Mouse (Mus musculus) B cell, adult 2 months (primary cell): ENCODE results near the gene Foxj3.
"Not testable (repeated sequence)": the region's sequence is repeated elsewhere in the genome, so short reads cannot be mapped to it uniquely, and the experiment has no call there.

ENCODE experiments used
- DNase-seq, 2 experiments: peaks; one replicate each; pipeline ENCODE4 v3.0.0; 2022

The Foxj3 gene

DNA sequence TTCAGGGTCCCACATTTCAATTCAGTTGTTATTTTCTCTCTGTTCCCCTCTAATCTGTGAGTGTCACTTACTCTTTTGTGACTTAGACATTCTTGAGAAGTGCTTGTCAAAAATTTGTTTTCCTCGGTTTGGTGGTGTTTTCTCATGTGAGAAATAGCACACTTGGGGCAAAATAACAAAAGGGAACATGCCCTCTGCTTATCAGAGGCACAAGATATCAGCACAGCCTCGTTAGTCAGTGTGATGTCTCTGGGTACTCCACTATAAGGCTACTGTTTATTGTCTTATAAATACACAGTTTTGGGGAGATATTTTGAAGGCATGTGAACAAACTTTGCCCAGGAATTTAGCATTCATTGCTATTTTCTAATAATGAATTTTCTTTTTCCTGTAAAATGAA lies 37.7 kb downstream of the Foxj3 start:
- no peak for DNase-seq

DNA sequence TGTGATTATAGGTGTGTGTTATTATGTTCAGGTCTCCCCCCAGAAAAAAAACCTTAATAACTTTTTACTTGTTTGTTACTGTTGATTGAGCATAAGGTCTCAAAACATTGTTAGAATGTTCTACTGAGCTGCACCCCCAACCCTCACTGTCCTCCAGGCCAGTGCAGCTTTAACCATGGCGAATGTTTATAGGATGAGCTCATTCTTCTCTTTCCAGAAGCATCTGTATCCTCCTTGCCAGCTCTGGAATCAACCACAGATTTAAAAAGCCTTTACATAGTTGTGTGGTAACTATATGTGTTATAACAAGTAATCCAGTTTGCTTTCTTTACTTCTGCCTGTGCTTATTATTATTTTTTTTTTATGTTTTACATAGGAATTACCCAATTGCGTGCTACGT lies 38.7 kb downstream of the Foxj3 start:
- DNase-seq, result no peak

DNA sequence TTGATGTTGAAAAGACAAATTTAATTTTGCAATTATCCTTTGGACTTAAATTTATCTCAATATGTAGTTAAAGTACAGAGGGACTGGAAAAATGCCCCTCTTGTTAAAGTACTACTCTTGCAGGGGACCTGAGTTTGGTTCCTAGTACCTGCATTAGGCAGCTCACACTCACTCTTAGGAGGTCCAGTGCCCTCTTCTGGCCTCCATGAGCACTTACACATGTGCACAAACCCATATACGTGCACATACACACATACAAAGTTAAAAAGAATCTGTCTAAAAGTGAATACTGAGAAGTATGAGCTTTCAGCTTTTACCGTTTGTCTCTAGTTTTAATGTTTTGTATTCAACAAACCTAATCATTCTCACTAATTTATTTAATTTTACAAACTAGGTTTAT lies 51.2 kb downstream of the Foxj3 start:
- peak in 1 of 2 experiments; percentile 5 for DNase-seq

DNA sequence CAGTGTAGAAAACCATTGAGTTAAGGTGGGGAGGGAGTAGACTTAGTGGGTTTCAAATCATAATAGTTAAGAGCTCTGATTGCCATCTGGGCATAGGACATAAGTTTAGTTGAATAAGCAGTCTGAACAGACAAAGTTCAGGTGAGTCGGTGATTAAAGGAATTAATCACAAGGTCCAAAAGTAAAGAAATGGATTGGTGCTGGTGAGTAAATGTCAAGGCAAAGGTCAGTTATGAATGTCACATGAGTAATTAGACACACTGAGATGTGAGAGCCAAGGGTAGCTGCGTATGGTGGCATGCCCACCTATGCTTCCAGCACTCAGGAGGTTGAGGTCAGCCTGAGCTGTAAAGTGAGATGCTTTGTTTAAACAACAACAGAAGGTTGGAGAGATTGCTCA lies 52.6 kb downstream of the Foxj3 start:
- no peak for DNase-seq

DNA sequence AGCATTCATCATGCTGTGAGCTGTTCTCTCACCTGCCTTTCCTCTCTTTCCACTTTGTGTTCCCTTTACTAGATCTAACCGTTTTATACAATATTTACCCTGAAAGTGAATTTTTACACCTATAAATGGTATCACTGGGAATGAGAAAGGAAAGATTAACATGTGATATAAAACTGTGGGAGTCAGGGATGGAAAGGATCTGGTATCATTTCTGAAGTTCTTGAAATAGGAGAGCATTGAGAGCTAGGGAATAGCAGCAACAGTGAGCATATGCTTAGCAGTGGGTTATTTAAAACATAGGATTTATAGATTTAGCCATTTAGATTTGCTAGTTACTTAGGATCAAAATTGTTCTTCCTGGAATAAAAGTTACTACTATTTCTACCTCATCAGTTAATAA lies 53.2 kb downstream of the Foxj3 start:
- DNase-seq, result no peak

DNA sequence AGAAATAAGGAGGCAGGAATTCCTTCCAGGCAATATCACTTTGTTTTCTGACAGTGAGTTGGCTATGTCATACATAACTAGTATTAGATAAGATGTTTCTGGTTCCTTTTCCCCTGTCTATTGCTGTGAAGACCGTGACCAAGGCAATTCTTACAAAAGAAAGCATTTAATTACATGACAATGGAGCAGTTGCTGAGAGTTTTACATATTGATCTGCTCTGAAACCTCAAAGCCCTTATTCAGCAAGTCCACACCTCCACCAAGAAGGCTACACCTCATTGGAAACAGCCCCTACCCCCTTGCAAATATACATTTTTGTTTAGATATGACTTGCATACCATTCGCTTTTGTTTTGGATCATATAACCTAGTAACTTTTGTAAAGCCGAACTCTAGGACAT lies 55.7 kb downstream of the Foxj3 start:
- no peak for DNase-seq

DNA sequence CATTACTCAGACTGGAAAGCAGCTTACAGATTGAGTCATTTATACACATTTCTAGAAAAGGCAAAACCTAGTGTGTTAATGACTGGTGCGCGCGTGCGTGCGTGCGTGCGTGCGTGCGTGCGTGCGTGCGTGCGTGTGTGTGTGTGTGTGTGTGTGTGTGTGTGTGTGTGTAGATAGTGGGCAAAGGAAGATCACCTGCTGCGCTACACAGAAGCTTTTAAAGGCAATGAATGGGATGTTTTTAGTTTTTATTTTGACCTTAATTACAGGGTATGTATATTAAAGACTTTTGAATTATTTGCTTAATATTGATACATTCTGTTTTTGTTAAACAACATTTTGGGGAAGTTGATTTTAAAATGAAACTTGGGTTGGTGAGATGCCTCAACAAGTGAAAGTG lies 57.5 kb downstream of the Foxj3 start:
- peak in 1 of 2 experiments; percentile 8 for DNase-seq

DNA sequence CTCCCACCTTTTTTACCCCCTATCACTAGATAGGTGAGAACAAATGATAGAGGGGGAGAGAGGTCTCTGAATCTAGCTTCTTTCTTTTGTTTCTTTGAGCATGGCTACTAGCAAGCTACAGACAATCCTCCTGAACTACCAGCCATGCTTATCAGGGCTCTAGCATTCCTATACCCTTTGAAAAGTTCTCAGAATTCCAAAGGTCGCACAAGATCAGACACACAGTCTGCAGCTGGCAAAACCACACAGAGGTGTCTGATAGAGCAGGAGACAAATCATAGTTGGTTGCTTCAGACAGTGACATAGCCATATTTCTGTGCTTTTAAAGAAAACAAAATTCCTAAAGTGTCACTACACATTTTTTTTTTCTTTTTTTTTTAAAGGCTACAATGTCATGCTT lies 62.8 kb downstream of the Foxj3 start:
- no peak for DNase-seq

DNA sequence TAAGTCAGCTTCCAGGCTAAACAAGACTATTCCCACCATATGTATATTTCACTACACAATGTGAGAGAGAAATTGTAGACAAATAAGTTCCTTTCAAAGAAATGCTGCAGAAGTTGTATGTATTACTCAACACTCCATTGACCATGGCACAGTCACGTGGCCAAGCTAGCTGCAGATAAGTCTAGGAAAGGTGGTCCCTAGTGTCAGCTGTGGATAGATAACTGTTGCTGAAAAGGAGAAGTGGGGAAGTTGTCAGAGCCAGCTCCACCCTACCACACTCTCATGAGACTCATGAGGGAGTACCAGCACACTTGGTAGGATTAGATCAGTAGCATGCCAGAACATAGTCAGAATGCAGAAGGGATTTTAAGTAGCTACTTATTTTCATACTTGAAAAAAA lies 72.7 kb downstream of the Foxj3 start:
- peak; percentile 20 to 42 for DNase-seq

DNA sequence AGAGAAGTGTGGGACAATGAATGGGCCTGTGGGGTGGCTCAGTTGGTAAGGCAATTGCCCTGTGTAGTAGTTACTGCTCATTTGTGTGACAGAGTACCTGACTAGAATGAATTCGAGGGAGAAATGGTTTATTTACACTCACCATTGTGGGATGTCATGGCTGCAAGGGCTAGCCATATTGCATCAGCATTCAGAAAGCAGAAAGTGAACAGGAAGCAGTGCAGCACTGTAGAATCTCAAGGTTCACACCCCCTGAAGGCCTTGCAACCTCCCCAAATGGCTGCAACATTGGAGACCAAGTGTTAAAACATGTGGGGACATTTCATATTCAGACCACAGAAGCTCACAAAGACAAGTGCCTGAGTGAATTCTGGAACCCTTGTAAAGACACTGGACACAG lies 77.3 kb downstream of the Foxj3 start:
- no peak for DNase-seq

DNA sequence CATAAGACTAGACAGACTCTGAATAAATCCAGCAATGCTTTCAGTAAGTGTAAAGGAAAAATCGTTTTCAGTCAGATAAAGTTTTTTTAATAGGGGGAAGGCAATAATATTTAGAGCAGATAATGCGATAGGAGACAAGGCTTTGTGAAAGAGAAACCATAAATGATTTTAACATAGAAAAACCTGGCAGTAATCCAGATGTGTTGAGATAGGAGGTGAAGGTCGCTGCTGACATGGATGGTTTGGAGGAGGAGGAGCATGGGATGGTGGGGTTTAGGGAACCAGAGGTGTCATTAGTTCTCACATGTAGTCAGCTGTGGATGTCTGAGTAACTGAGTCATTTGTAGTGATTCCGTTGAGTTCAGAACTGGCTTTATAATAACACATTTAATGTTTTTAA lies 77.9 kb downstream of the Foxj3 start:
- DNase-seq, result no peak

DNA sequence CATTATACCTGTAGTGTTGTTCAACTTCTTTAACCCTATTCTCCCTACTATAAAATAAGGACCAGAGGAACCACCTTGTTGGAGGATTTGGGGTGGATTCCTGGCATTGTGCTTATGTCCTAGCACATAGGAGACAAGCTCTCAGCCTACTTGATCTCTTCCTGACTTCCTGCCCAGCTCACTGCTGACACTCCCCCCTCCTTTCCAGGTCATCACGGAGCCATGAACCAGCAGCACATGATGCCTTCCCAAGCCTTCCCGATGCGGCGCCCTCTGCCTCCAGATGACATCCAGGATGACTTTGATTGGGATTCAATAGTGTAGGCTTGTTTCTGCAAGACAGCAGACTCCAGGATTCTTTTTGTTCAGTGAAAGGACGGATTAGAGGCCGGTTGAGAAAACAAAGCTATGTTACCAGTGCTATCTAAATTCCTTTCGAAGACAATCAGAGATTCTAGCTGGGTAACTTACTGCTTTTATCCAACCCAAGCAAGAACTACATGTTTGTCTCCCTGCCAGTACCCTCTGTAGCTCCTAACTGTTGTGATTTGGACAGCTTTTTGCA lies 89.4 kb downstream of the Foxj3 start:
- DNase-seq, result no peak

DNA sequence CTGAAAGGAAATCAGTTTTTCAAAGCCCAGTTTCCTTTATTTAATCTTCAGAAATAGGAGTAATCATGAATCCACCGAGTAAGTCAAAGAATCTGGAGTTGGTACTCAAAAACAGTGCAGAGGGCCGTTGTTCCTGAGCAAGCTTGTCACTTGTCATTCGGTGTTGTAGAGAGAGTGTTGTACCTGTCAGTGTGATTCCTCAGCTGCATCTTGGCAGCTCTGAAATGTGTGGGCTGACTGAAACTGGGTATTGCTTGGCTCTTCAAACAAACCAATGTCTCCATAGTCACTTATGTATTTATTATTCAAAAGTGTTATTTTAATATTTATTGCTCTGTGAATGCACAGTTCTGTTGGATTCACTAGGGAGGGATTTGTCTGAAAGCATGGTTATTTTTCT lies 90.1 kb downstream of the Foxj3 start:
- no peak for DNase-seq

DNA sequence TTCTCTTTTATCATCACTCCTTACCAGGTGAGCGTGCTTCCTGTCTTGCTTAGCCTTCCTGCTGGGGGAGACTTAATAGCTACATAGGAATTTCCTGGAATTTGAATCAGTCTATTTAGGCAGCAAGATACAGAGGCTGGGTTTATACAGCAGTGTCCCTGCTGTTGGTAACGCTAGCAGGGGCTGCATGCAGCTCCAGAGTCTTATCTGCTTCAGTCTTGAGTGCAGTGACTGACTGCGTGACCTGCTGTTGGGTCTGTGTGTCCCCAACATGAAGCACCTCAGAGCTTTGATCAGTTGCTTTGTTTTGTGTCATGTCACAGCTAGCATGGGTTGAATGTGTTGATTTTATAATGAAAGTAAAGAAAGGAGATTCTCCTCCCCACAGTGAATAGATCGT lies 90.5 kb downstream of the Foxj3 start:
- DNase-seq, result no peak

DNA sequence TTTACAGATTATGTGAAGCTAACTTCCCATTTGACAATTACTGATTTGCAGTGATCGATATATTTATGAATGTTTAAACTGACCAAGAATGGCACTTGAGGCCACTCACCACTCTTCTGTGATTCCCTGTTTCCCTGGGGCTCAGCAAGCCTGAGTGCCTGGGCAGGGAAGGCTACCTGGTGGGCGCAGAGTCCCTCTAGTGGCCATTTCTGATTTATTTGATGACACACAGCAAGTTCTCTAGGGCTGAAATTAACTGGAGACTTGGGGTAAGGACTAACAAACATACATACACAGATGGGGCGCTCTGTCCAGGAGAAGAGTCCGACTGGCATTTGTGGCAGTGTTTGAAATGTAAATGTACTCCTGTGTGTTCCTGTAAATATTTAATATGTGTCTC lies 91.6 kb downstream of the Foxj3 start:
- not testable (repeated sequence) for DNase-seq

DNA sequence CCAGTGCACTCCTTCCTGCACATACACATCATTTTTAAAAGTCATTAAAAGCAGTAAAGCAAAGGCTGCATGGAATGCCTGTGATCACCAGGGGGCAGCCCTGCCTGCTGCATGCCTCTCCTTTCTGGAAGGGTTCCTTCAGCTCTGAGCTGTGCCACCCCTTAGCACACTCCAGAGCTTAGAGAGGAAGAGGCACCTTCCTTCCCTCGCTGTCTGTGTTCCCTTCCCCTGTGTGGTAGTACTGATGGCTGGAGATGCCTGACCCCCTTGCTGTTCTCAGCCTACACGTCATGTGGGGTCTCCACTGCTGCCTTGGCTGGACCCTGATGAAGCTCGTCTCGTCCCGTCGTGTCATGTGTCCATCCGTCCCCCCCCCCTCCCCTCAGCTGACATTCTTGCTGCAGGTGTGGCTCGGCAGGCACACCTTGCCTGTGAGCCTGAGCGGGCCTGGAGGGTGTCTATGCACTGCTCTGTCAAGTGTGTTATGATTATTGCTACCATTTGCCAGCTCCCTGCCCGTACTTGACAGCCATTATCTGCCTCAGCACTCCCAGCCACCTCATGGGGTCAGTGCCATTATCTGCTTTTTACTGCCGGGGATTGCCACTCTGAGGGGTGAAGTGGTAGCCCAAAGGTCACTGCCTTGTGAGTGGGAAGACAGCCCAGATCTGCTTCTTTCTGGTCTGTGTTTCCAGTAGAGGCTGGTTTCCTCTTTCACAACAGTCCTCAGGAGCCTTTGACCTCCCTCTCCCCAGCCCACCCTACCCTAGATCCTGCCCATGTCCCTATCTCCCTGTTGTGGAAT lies 94.5 kb downstream of the Foxj3 start:
- peak; percentile 54 to 59 for DNase-seq

DNA sequence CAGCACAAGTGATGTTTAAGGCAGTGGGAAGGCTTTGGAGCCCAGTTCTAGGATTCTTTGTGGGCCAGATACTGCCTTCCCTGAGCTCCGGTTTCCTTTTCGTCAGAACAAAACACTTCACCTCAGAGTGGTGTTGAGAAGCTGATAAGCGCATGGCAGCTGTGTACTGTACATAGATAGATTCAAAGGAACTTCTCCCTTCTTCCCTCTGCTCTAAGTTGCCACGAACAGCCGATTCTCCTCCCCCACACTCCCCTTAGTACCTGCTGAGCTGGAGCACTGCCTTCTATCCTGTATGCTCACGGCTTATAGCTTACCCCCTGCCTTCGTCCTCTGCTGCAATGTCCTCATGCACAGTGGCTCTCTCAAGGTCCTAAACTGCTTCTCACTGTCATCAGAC lies 95.9 kb downstream of the Foxj3 start:
- DNase-seq, result no peak

DNA sequence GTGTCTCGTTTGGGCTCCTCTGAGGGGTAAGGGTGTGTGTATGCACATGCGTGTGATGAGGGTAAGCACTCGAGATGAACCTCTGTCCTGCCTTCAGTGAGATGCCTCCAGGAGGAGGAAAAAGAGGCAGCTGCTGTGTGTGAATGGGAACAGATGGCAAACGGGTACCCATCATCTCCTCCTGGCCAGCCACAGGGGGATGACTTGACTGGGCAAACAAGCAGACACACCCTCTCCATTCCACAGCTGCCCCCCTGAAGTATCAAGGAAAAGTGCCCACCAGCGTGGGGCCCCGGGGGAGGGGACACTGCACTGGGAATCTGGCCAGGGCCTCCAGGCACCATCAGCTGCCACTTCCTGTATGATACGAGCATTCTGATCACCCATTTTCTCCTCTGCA lies 96.5 kb downstream of the Foxj3 start:
- DNase-seq, result no peak

DNA sequence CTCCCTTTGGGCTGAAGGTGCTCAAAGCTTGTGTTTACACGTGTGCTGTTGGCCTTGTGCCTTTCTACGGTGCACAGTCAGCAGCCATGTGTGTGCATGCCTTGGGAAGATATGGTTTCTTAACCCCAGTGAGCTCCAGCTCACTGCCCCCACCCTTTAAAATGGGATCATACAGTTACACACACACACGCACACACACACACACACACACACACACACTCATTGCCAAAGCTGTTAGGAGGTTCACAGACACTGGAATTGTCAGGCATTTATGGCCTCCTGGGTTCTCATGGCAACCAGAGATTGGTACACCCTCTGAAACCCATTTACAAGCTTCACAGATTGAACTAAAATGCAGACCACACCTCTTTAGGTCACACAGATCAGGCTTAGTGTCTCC lies 97.1 kb downstream of the Foxj3 start:
- no peak for DNase-seq

DNA sequence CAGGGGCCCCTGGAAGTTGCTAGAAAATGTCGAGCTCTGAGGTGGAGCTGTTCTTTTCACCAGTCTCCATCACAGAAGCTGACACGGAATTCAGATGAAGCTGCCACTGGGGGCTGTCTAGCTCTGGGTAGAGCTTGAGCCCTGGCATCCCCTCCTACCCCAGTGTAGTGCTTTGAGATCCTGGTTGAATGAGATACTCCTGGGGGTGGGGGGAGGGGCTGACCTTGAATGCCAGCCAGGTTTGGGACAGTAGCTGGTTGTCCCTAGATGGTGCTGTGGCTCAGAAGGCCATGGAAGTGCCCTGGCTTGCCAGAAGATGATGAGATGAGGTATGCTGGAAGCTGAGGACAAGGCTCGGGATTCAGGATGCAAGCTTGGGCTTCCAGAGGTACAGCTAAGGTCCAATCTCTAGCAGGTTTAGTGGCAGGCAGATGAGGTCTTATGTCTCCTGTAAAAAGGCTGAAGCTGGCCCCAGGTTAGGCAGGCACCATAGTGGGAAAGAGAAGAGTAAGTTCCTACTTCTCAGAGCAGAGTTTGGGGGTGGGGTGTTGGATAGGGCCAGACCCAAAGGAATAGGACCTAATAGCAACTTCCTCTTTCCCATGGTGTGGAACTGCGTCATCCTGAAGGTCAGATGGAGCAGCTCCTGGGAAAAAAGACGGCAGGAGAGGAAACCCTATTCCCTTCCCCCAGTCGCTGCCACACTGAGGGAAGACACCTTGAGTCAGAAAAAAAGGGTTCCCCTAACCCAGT lies 98.3 kb downstream of the Foxj3 start:
- no peak for DNase-seq

DNA sequence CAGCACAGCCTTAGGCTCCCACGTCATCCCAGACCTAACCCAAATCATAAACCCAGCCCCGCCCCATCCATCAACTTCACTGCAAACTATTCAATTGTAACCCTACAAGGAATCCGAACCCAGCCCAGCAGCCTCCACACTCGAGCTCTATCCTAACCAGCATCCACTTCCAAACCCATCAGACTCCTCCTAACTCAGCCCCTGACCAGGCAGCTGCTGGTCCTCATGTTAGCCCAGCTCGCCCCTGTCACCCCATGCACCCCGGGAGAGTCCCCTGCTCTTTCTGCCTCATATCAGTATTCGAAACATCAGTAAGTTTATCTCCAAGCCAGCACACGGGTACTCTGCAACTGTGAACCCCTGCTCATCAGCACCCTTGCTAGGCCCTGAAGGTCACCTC lies 98.9 kb downstream of the Foxj3 start:
- DNase-seq, result no peak

DNA sequence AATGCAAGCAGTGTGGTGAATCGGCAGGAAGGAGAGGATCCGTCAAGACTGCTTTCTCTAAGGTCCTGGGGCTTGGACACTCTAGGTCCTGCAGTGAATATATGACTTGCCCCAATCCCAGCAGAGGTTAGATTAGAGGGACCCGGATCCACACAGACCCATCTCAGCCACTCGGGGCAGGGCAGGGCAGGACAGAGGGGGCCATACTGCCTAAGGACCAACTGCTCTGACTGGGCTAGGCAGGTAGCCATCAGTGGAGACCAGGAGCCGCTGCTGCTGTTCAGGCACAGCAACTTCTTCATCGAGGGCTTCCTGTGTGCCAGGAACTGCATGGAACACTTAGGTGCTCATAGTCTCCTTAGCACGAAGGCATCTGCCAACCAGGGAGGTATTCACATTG lies 99.9 kb downstream of the Foxj3 start:
- no peak for DNase-seq

DNA sequence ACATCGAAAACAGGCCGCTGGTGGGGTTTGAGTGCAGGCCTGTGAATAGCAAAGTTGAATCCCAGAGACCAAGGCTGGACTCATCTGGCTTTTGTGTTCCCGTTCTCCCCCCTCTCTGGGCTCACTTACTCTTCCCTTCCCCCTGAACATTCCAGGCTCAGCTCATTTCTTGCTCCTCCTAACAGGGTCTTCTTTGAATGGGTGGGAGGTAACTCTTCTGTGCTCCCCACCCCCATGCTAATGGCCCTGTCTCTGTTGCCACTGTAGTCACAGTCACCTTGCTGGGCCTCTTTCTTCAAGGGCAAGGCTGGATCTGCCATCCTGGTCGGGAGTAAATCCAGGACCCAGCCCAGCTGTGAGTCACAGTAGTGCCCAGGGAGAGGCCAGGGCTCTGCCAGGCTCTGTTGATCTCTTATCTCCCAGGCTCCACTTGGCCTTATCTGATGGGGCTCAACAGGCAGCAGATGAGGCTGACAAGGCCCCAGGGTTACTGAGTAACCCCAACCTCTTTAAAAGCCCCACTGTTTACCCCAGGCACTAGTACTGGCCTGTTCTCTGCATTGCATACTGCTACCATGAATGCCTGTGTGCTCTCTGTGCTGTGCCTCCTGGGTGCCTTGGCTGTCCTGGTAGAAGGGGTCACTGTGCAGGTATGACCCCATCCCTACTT lies 100.5 kb downstream of the Foxj3 start, which contains the start of gene Guca2a:
TSS of gene Guca2a (plus strand) at position 529 of the 670 bp plus-strand sequence.
- DNase-seq, result no peak

DNA sequence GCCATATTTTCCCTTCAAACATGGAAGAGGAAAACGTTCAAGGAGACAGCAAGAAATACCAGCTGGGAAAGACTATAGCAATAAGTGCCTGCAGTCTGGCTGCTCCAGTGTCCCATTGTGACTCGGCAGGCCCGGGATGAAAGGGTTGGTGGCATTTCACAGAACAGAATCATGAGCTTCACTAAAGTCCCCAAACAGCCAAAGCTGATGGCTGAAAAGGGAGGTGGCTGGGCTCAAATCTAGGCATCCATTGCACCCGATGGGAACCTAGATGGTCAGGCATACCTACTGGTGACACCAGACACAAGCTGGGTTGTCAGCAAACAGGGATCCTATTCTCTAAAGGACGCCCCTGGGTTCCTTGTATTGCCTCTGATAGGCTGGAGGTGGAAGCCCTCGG lies 101.1 kb downstream of the Foxj3 start:
- DNase-seq, result no peak
